8 mouse cellular contexts compared by ENCODE assay signal in the genomic region with DNA sequence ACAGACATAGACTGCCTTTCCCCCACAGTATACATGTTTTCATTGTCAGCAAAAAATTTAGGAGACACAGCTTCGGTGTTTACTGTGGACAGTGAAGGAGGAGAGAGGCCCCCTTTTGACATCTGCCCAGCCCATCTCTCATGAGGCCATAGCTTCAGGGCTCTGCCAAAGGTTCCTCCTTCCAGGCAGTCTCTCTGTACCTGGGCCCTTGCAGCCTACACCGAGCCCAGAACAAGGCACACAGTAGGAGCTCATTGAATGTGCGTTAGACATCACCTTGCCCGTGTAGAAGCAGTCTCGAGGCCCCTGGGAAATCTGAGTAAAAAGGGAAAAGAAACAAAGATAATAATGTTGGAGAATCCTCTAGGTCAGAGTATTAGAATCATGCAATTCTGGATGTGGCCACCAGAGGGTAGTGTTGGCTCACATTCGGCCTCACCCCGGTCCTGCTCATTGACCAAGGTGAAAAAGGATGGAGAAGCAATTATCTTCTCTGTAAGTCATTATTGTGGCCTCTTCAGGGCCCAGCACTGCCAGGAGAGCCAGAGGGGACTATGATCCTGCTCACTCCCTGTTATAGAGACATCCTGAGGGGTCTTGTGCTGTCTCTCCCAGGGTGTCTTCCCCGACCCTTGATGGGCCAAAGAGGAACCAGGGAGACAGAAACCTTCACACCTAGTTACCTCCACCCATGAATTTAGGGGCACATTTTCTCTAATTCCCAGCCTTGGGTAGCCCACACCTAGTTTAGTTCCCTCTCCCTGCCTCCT. TPM values are rescaled to one million over a fixed set of nuclear protein-coding genes. Genes with fewer than 3 reads are reported as not detected.
DNase-seq lines count a peak whose midpoint lies in the region; ATAC-seq and TF ChIP-seq lines count a peak whose summit lies in the region.

No protein-coding gene starts in this region.

- H3K27ac ChIP-seq in hindbrain, postnatal 0 days, result no peak overlapping the region; the same call in 1 of the 2 replicates
- 0 out of 2 replicates have a peak overlapping the region, but pooled peaks have one; percentile 17 for H3K27ac ChIP-seq in midbrain, embryonic 10.5 days (replicated peaks)

- no peak overlapping the region for H3K4me3 ChIP-seq in hindbrain, postnatal 0 days (ENCODE audit: low read length)
- no peak overlapping the region for H3K4me3 ChIP-seq in midbrain, embryonic 10.5 days

- ATAC-seq in hindbrain, postnatal 0 days, result peak; percentile 71

- H3K36me3 ChIP-seq in hindbrain, postnatal 0 days (ENCODE audit: insufficient read depth, low read length), result no peaks in the 10 kb centered on the region
- no peaks in the 10 kb centered on the region for H3K36me3 ChIP-seq in midbrain, embryonic 10.5 days

- intact Hi-C loops in heart, postnatal 25 days (cut with DNase I), result loop anchor here (1.0 to 2.0 kb wide), 2 partner anchors 46 to 110 kb away; a partner anchor contains a TSS

- no peaks in the 10 kb centered on the region for H3K9me3 ChIP-seq in hindbrain, postnatal 0 days (ENCODE audit: low read length)
- no peaks in the 10 kb centered on the region for H3K9me3 ChIP-seq in midbrain, embryonic 10.5 days (replicated peaks)

- H3K4me2 ChIP-seq in hindbrain, postnatal 0 days (ENCODE audit: low read depth, low read length), result no peak overlapping the region

- 16% methylated on average over 8 of the region's 8 CpGs for WGBS in hindbrain, postnatal 0 days
- WGBS in midbrain, embryonic 10.5 days, result 18% methylated on average over 8 of the region's 8 CpGs

- H3K9ac ChIP-seq in hindbrain, postnatal 0 days (replicated peaks; ENCODE audit: low read length), result no peak overlapping the region; the same call in 1 of the 2 replicates

- peak; percentile 95 for DNase-seq in heart, adult 11 months
- DNase-seq in heart, postnatal 25 days (ENCODE audit: low spot score), result no peak
- peak; percentile 87 to 92 for DNase-seq in cerebellum, postnatal 10 days
- DNase-seq in frontal cortex, postnatal 25 days (ENCODE audit: low spot score in 2 of 2), result peak; percentile 69 to 71
- peak; percentile 78 for DNase-seq in hindbrain, postnatal 0 days (ENCODE audit: low spot score)
- peak; percentile 71 for DNase-seq in left cerebral cortex, adult 11 months (ENCODE audit: low spot score)
- DNase-seq in midbrain, embryonic 10.5 days (ENCODE audit: low spot score), result peak; percentile 79
- peak; percentile 49 for DNase-seq in skeletal muscle tissue, adult 2 months (ENCODE audit: low read depth, low spot score)

- peak; percentile 92 for TF ChIP-seq CTCF in hindbrain, postnatal 0 days (IDR thresholded peaks at IDR 0.05; ENCODE audit: low read depth)

- H3K4me1 ChIP-seq in hindbrain, postnatal 0 days (ENCODE audit: insufficient read depth, low read length), result no peaks in the 10 kb centered on the region
- peaks cover 15% of the 10 kb centered on the region for H3K4me1 ChIP-seq in midbrain, embryonic 10.5 days

- H3K27me3 ChIP-seq in hindbrain, postnatal 0 days (ENCODE audit: insufficient read depth, low read length), result no peaks in the 10 kb centered on the region
- peaks cover 48% of the 10 kb centered on the region for H3K27me3 ChIP-seq in midbrain, embryonic 10.5 days (ENCODE audit: low read depth, poor library complexity, severe bottlenecking)

RNA-seq across cellular contexts. Expression of a gene that starts 6.5 kb away (rescaled TPM):
- total RNA-seq in heart, postnatal 25 days (2021), result 1 to 10 TPM in 1 of 2 experiments, under 1 TPM in 1; 0.83 to 1.2 TPM
- 530 and 555 TPM in 2 replicates for total RNA-seq in hindbrain, postnatal 0 days (2014; rRNA removed)
- 344 and 395 TPM in 2 replicates for polyA plus RNA-seq in hindbrain, postnatal 0 days (2015; fragmentation: Nextera tagmentation; extraction: Ambion mirVana)
- polyA plus RNA-seq in midbrain, embryonic 10.5 days (2016; fragmentation: Nextera tagmentation; extraction: Ambion mirVana), result 36.6 and 40.2 TPM in 2 replicates

RNA-seq across cellular contexts. Expression of a gene that starts 28.2 kb away (rescaled TPM):
- not detected for total RNA-seq in heart, postnatal 25 days (2021)
- not detected in 2 replicates for total RNA-seq in hindbrain, postnatal 0 days (2014; rRNA removed)
- polyA plus RNA-seq in hindbrain, postnatal 0 days (2015; fragmentation: Nextera tagmentation; extraction: Ambion mirVana), result 0.45 and 0.73 TPM in 2 replicates
- 0.56 TPM in 1 of 2 replicates, not detected in the other for polyA plus RNA-seq in midbrain, embryonic 10.5 days (2016; fragmentation: Nextera tagmentation; extraction: Ambion mirVana)

RNA-seq across cellular contexts. Expression of a gene that starts 35.2 kb away (rescaled TPM):
- total RNA-seq in heart, postnatal 25 days (2021), result 100 to 1,000 TPM; 239 to 247 TPM
- total RNA-seq in hindbrain, postnatal 0 days (2014; rRNA removed), result 105 and 119 TPM in 2 replicates
- 42.7 and 49.8 TPM in 2 replicates for polyA plus RNA-seq in hindbrain, postnatal 0 days (2015; fragmentation: Nextera tagmentation; extraction: Ambion mirVana)
- polyA plus RNA-seq in midbrain, embryonic 10.5 days (2016; fragmentation: Nextera tagmentation; extraction: Ambion mirVana), result 32.4 and 41.8 TPM in 2 replicates

RNA-seq across cellular contexts. Expression of a gene that starts 42.7 kb away (rescaled TPM):
- 1,000 to 10,000 TPM; 1,459 to 1,550 TPM for total RNA-seq in heart, postnatal 25 days (2021)
- 74.1 and 76.5 TPM in 2 replicates for total RNA-seq in hindbrain, postnatal 0 days (2014; rRNA removed)
- 1,309 and 1,318 TPM in 2 replicates for polyA plus RNA-seq in hindbrain, postnatal 0 days (2015; fragmentation: Nextera tagmentation; extraction: Ambion mirVana)
- 1,709 and 1,814 TPM in 2 replicates for polyA plus RNA-seq in midbrain, embryonic 10.5 days (2016; fragmentation: Nextera tagmentation; extraction: Ambion mirVana)

RNA-seq across cellular contexts. Expression of a gene that starts 52.2 kb away (rescaled TPM):
- total RNA-seq in heart, postnatal 25 days (2021), result 10 to 100 TPM; 15.4 to 15.8 TPM
- total RNA-seq in hindbrain, postnatal 0 days (2014; rRNA removed), result 23.9 and 28.2 TPM in 2 replicates
- 20.7 and 22.0 TPM in 2 replicates for polyA plus RNA-seq in hindbrain, postnatal 0 days (2015; fragmentation: Nextera tagmentation; extraction: Ambion mirVana)
- 23.4 and 26.8 TPM in 2 replicates for polyA plus RNA-seq in midbrain, embryonic 10.5 days (2016; fragmentation: Nextera tagmentation; extraction: Ambion mirVana)

Comparison
In these comparisons a context has a peak if more than half of its experiments do, and no peak if none do; other contexts are left out.
1. RNA of a gene that starts 6.5 kb away (total RNA-seq): 530 to 555 TPM in hindbrain, postnatal 0 days; 0.83 to 1.2 TPM in heart, postnatal 25 days; every median in the first group is over 100 times any median in the second.